Mouse (Mus musculus) intestine, embryonic 16.5 days (tissue): ENCODE results near the gene Ppfia3. TPM values are rescaled to one million over a fixed set of nuclear protein-coding genes. Genes with fewer than 3 reads are reported as not detected.

Source experiments
- ATAC-seq: fragments of 200-750 bp; cut with Nextera tagmentation; 2 replicates; pipeline ENCODE4 v1.8.0; 2017; ENCODE audit warnings: moderate TSS enrichment, moderate library complexity
- H3K27ac ChIP-seq: fragments of 300-500 bp; sonication (generic); 2 replicates; pipeline ENCODE4 v1.5.1; 2014; ENCODE audit warnings: mild to moderate bottlenecking, low read length
- H3K27me3 ChIP-seq: fragments of 300-500 bp; sonication (generic); replicated peaks from 2 replicates; pipeline ENCODE4 v1.6.1; 2014; ENCODE audit warnings: low read length, control low read depth, mixed read lengths; ENCODE audit not compliant: control insufficient read depth, insufficient read depth
- H3K36me3 ChIP-seq: fragments of 300-500 bp; sonication (generic); 2 replicates; pipeline ENCODE4 v1.6.1; 2014; ENCODE audit warnings: low read length, control low read depth; ENCODE audit not compliant: control insufficient read depth, insufficient read depth
- H3K4me1 ChIP-seq: fragments of 300-500 bp; sonication (generic); 2 replicates; pipeline ENCODE4 v1.6.1; 2014; ENCODE audit warnings: low read length, control low read depth, mixed read lengths; ENCODE audit not compliant: control insufficient read depth, insufficient read depth
- H3K4me2 ChIP-seq: fragments of 300-500 bp; sonication (generic); 2 replicates; pipeline ENCODE4 v1.6.1; 2014; ENCODE audit warnings: low read depth, low read length, control low read depth
- H3K4me3 ChIP-seq: fragments of 300-500 bp; sonication (generic); 2 replicates; pipeline ENCODE4 v1.5.1; 2014; ENCODE audit warnings: mild to moderate bottlenecking, low read length
- H3K9ac ChIP-seq: fragments of 300-500 bp; sonication (generic); 2 replicates; pipeline ENCODE4 v1.6.1; 2014; ENCODE audit warnings: low read depth, low read length
- H3K9me3 ChIP-seq: fragments of 300-500 bp; sonication (generic); 2 replicates; pipeline ENCODE4 v1.6.1; 2016; ENCODE audit warnings: low read length, control low read depth; ENCODE audit not compliant: control insufficient read depth
- WGBS: fragments of 180-500 bp; shearing (Covaris S2); extraction: QIAGEN DNeasy Blood & Tissue Kit; methylation state at CpG from one replicate; pipeline ENCODE4 v1.1.7; 2014; 5-methylcytosine and 5-hydroxymethylcytosine counted together
- polyA plus RNA-seq: library from polyadenylated mRNA; unstranded; fragments of >200 nt; fragmentation: Nextera tagmentation; extraction: Ambion mirVana; gene quantifications from 2 replicates; pipeline ENCODE4 v1.2.1, GENCODE M21; 2015

Ppfia3 gene
- 10.3 and 12.0 TPM in 2 replicates for polyA plus RNA-seq

GRCm38 (mm10) chr7:45366652-45367019 is at the start of gene Ppfia3:
Ppfia3 (minus strand) TSS chr7:45367019.
- Histone ChIP-seq H3K27me3 (peaks cover 29% of the 10 kb centered on the region), H3K4me1 (peaks cover 34% of the 10 kb centered on the region)

GRCm38 (mm10) chr7:45415636-45416035 is 48.8 kb upstream of the Ppfia3 start:
- Histone ChIP-seq H3K4me1 (peaks cover 33% of the 10 kb centered on the region), H3K27ac (no peak overlapping the region), H3K9ac (peak overlapping the region; percentile 27; the same call in 1 of the 2 replicates), H3K4me3 (peak overlapping the region; percentile 15), H3K4me2 (peak overlapping the region; percentile 26), H3K36me3 (no peaks in the 10 kb centered on the region), H3K27me3 (peaks cover 59% of the 10 kb centered on the region), H3K9me3 (no peaks in the 10 kb centered on the region)
- no peak for ATAC-seq
- WGBS = 18% methylated on average over 37 of the region's 37 CpGs

More at GRCm38 (mm10) chr7:45366652-45367019, at the start of gene Ppfia3:
- Histone ChIP-seq H3K9me3 (no peaks in the 10 kb centered on the region), H3K27ac (no peak within 1 kb of the TSS), H3K36me3 (no peaks in the 10 kb centered on the region), H3K4me3 (peak within 1 kb of the TSS; percentile 67), H3K4me2 (peak within 1 kb of the TSS; percentile 98), H3K9ac (peak within 1 kb of the TSS; percentile 74)
- ATAC-seq = peak; percentile 3; the same call in 1 of the 2 replicates
- 0% methylated on average over 25 of the region's 26 CpGs for WGBS

DNA sequence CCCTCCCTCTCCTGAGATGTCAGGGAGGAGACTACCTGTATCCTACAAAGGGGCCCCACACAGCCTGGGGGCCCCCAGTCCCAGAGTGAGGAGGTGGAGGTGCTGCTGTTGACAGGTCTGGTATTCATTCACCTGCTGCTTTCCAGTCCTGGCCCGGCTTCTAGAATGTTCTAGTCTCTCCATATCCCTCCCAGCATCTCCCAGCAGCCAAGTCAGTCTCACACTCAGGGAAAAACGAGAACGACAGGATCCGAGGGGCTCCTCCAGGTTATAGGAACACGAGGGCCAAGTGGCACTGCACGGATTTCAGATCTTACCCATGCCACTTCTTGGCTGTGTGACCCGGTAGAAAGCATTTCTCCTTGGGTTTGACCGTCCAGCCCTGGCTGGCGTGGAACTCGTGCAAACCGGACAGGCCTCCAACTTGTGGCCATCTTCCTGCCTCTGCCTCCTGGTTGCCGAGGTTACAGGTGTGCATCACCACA is 48.0 kb upstream of the Ppfia3 start:
- no peak overlapping the region for H3K4me3 ChIP-seq
- peaks cover 26% of the 10 kb centered on the region for H3K4me1 ChIP-seq
- no peak overlapping the region for H3K27ac ChIP-seq
- H3K9me3 ChIP-seq = no peaks in the 10 kb centered on the region
- H3K9ac ChIP-seq = no peak overlapping the region
- WGBS = 56% methylated on average over 12 of the region's 12 CpGs
- ATAC-seq = no peak
- peaks cover 68% of the 10 kb centered on the region for H3K27me3 ChIP-seq
- no peak overlapping the region for H3K4me2 ChIP-seq
- H3K36me3 ChIP-seq = no peaks in the 10 kb centered on the region

DNA sequence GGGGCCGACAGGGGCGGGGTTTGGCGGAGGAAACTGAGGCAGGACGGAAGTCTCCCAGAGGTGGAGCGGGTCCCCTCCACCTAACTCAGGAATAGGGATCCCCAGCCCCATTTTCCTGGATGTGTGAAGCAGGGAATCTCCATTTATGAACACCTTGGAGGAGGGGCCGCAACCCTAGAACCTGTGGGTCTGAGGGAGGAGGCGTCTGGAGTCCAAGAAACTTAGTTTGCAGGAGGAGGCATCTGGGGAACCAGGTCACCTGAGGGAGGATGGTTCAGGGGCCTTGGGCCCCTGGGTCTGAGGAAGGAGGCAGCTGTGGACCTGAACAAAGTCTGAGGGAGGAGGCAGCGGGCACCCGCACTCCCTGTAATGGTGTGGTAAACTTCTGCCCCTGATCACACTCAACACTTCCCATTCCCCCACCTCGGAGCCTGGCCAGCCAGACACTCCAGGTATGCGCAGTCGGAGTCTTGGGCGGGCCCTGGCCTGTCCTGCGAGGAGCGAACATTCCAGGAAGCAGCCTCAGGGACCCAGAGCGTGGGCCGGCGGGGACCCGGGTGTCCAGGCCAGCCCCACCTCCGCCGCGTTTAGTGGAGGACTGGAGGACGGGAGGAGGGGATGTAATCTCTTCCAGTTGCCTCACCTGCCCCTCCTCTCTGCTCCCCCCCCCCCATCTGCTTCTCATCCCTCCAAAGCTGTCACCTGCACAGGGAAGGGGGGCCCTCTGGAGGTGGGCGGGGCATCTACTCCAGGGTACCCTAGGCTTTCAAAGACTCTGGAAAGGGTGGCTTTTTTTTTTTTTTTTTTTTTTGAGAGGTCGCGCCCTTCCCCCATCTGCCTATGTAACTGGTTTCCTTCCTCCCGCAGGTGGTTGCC is 47.3 kb upstream of the Ppfia3 start:
- Histone ChIP-seq H3K4me3 (peak overlapping the region; percentile 65), H3K27me3 (peaks cover 73% of the 10 kb centered on the region), H3K36me3 (no peaks in the 10 kb centered on the region), H3K9ac (peak overlapping the region; percentile 75), H3K27ac (0 out of 2 replicates have a peak overlapping the region, but pooled peaks have one; percentile 48), H3K4me2 (peak overlapping the region; percentile 95), H3K4me1 (peaks cover 26% of the 10 kb centered on the region), H3K9me3 (no peaks in the 10 kb centered on the region)
- peak; percentile 47 for ATAC-seq
- WGBS = 2% methylated on average over 27 of the region's 27 CpGs

DNA sequence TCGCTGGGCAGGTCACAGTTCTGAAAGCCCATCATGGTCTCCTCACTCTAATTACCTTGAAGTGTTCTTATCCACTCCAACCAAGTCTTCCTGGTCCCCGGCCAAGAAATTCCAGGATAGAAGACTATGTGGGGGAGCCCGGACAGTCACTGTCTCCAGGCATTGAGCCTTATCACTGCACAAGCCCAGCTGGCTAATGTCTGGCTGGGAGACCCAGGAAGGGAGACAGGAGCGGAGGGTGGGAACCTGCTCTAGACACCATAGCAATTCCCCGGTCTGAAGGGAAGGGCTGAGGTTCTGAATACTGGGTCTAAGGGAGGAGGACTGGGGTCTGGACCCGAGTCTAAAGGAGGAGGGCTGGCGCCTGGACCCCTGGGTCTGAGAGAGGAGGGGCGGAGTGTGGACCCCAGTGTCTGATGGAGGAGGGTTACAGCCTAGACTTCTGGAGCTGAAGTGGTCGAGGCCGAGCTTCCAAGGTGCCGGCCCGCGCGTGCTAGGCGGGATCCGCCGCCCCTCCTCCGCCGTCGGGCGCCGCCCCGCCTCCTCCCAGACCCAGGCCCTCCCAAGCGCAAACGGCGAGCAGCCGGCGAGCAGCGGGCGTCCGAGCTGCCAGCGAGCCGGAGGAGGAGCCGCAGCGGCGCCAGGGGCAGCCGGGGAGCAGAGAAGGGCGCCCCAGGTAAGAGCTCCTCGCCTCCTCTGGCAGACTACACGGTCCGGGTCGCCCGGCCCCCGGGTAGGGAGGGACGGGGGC is 46.5 kb upstream of the Ppfia3 start, which contains the start of gene Ntf5:
Gene Ntf5 (plus strand): TSS at position 583 of the 751 bp plus-strand sequence.
- H3K4me3 ChIP-seq = peak within 1 kb of the TSS; percentile 65
- peaks cover 26% of the 10 kb centered on the region for H3K4me1 ChIP-seq
- H3K9me3 ChIP-seq = no peaks in the 10 kb centered on the region
- 3% methylated on average over 41 of the region's 45 CpGs for WGBS
- peak; percentile 56 for ATAC-seq
- no peaks in the 10 kb centered on the region for H3K36me3 ChIP-seq
- H3K27ac ChIP-seq = 0 out of 2 replicates have a peak within 1 kb of the TSS, but pooled peaks have one; percentile 48
- peak within 1 kb of the TSS; percentile 95 for H3K4me2 ChIP-seq
- H3K27me3 ChIP-seq = peaks cover 79% of the 10 kb centered on the region
- H3K9ac ChIP-seq = peak within 1 kb of the TSS; percentile 75

GRCm38 (mm10) chr7:45412421-45412820 is 45.6 kb upstream of the Ppfia3 start:
- ATAC-seq = no peak
- peaks cover 81% of the 10 kb centered on the region for H3K27me3 ChIP-seq
- H3K4me3 ChIP-seq = no peak overlapping the region
- H3K9me3 ChIP-seq = no peaks in the 10 kb centered on the region
- no peak overlapping the region for H3K4me2 ChIP-seq
- no peaks in the 10 kb centered on the region for H3K36me3 ChIP-seq
- H3K4me1 ChIP-seq = peaks cover 23% of the 10 kb centered on the region
- 82% methylated on average over 2 of the region's 2 CpGs for WGBS
- H3K27ac ChIP-seq = no peak overlapping the region
- no peak overlapping the region for H3K9ac ChIP-seq

DNA sequence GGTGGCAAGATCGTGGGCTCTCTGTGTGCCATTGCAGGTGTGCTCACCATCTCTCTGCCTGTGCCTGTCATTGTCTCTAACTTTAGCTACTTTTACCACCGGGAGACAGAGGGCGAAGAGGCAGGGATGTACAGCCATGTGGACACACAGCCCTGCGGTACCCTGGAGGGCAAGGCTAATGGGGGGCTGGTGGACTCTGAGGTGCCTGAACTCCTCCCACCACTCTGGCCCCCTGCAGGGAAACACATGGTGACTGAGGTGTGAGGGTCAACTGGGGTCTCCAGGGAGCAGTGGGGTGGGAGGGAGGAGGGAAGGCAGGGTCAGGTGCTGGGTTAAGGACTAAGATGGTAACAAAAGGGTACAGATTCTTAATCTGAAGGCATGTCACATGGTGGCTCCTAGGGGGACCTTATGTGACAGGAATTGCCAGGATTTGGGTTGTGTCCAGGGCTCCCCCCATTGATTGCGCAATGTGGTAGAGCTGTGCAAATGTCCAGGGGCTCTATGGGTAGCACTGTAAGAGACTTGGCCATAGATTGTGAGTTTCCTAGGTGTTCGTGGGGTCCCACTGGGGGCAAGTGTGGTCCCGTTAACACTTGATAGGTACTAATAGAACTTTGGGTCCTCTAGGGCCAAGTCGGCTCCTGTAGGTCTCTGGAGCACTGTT is 42.8 kb upstream of the Ppfia3 start:
- Histone ChIP-seq H3K27me3 (peaks cover 82% of the 10 kb centered on the region), H3K36me3 (no peaks in the 10 kb centered on the region), H3K9me3 (no peaks in the 10 kb centered on the region), H3K4me3 (no peak overlapping the region), H3K4me2 (no peak overlapping the region), H3K27ac (no peak overlapping the region), H3K4me1 (peaks cover 21% of the 10 kb centered on the region), H3K9ac (no peak overlapping the region)
- 86% methylated on average over 8 of the region's 8 CpGs for WGBS
- ATAC-seq = no peak

DNA sequence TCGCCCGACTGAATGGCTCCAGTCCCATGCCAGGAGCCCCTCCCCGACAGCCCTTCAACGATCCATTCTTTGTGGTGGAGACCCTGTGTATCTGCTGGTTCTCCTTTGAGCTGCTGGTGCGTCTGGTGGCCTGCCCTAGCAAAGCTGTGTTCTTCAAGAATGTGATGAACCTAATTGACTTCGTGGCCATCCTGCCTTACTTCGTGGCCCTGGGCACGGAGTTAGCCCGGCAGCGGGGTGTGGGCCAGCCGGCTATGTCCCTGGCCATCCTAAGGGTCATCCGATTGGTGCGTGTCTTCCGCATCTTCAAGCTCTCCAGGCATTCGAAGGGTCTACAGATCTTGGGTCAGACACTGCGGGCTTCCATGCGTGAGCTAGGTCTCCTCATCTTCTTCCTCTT is 42.1 kb upstream of the Ppfia3 start:
- H3K27me3 ChIP-seq = peaks cover 77% of the 10 kb centered on the region

More for the DNA sequence above, 42.1 kb upstream of the Ppfia3 start:
- no peaks in the 10 kb centered on the region for H3K36me3 ChIP-seq
- H3K4me2 ChIP-seq = no peak overlapping the region
- H3K9ac ChIP-seq = no peak overlapping the region
- no peak overlapping the region for H3K4me3 ChIP-seq
- H3K27ac ChIP-seq = no peak overlapping the region
- H3K4me1 ChIP-seq = peaks cover 16% of the 10 kb centered on the region
- no peaks in the 10 kb centered on the region for H3K9me3 ChIP-seq
- ATAC-seq = no peak
- WGBS = 89% methylated on average over 17 of the region's 17 CpGs
